Mouse (Mus musculus) brain, embryonic 14.5 days (tissue): ENCODE measurements around the gene Dis3l.
"Not testable (repeated sequence)": the region's sequence is repeated elsewhere in the genome, so short reads cannot be mapped to it uniquely, and the experiment has no call there.

Experiments
- CTCF ChIP-seq: fragments of 200-500 bp; IDR thresholded peaks from 2 replicates; pipeline ENCODE4 v1.5.1; 2012; ENCODE audit warnings: inconsistent platforms, mild to moderate bottlenecking, moderate library complexity, borderline replicate concordance; ENCODE audit not compliant: insufficient read depth, insufficient read length; ENCODE audit errors: extremely low read depth
- POLR2A ChIP-seq: fragments of 200-500 bp; IDR thresholded peaks from 2 replicates; pipeline ENCODE4 v1.6.1; 2012; ENCODE audit warnings: mild to moderate bottlenecking, inconsistent platforms, borderline replicate concordance; ENCODE audit not compliant: poor library complexity, insufficient read depth, insufficient read length, severe bottlenecking; ENCODE audit errors: extremely low read depth

DNA sequence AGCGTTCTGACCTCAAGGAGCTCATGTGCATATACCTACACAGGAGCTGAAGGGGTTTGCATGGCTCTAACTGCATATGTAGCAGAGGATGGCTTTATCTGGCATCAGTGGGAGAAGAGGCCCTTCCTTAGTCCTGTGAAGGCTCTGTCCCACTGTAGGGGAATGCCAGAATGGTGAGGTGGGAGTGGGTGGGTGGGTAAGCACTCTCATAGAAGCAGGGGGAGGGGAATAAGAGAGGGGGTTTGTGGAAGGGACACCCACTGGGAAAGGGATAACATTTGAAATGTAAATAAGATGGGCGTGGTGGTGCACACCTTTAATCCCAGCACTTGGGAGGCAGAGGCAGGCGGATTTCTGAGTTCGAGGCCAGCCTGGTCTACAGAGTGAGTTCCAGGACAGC lies 38.0 kb downstream of the Dis3l start:
- not testable (repeated sequence) for TF ChIP-seq CTCF, POLR2A
